Mouse (Mus musculus) inflammation-experienced regulatory T-cells, adult 6 months (primary cell): ENCODE measurements around the gene Ldlrad3. TPM values are rescaled to one million over a fixed set of nuclear protein-coding genes. Genes with fewer than 3 reads are reported as not detected.

Source experiments
- ATAC-seq: one replicate; pipeline ENCODE4 v1.8.0; 2017
- polyA plus RNA-seq, 3 experiments: library from polyadenylated mRNA; unstranded; fragments of 100-300 nt; shearing (Covaris generic); gene quantifications; one replicate each; pipeline ENCODE4 v1.2.1; 2017

Gene Ldlrad3
- polyA plus RNA-seq: under 1 TPM; 0.30 to 0.77 (median 0.61) TPM

GRCm38 (mm10) chr2:102185951-102186561 lies at the start of gene Ldlrad3:
Gene Ldlrad3 (minus strand): TSS chr2:102186385.
- ATAC-seq: peak; percentile 72

GRCm38 (mm10) chr2:102231470-102231869 lies 45.3 kb upstream of the Ldlrad3 start:
- ATAC-seq: no peak

- ATAC-seq: no peak
Measured at GRCm38 (mm10) chr2:102229126-102229525, 42.9 kb upstream of the Ldlrad3 start.

- ATAC-seq: no peak
Measured at GRCm38 (mm10) chr2:102228331-102228730, 42.1 kb upstream of the Ldlrad3 start.

- ATAC-seq: no peak
Measured at GRCm38 (mm10) chr2:102227839-102228238, 41.7 kb upstream of the Ldlrad3 start.

- no peak for ATAC-seq
Measured at GRCm38 (mm10) chr2:102226274-102226673, 40.1 kb upstream of the Ldlrad3 start.

GRCm38 (mm10) chr2:102223355-102224128 lies 37.4 kb upstream of the Ldlrad3 start:
- ATAC-seq: no peak

GRCm38 (mm10) chr2:102222749-102223148 lies 36.6 kb upstream of the Ldlrad3 start:
- peak; percentile 21 for ATAC-seq

GRCm38 (mm10) chr2:102216817-102217216 lies 30.6 kb upstream of the Ldlrad3 start:
- ATAC-seq: no peak

- no peak for ATAC-seq
Measured at GRCm38 (mm10) chr2:102212096-102212495, 25.9 kb upstream of the Ldlrad3 start.

- no peak for ATAC-seq
Measured at GRCm38 (mm10) chr2:102205672-102206399, 19.7 kb upstream of the Ldlrad3 start.

GRCm38 (mm10) chr2:102203478-102203877 lies 17.3 kb upstream of the Ldlrad3 start:
- ATAC-seq: no peak

GRCm38 (mm10) chr2:102202211-102202770 lies 16.1 kb upstream of the Ldlrad3 start:
- no peak for ATAC-seq

- no peak for ATAC-seq
Measured at GRCm38 (mm10) chr2:102201198-102201948, 15.2 kb upstream of the Ldlrad3 start.

- ATAC-seq: no peak
Measured at GRCm38 (mm10) chr2:102197332-102197731, 11.1 kb upstream of the Ldlrad3 start.

GRCm38 (mm10) chr2:102196709-102197108 lies 10.5 kb upstream of the Ldlrad3 start:
- no peak for ATAC-seq

GRCm38 (mm10) chr2:102195494-102195893 lies 9.3 kb upstream of the Ldlrad3 start:
- ATAC-seq: no peak

- no peak for ATAC-seq
Measured at GRCm38 (mm10) chr2:102194247-102194646, 8.1 kb upstream of the Ldlrad3 start.

GRCm38 (mm10) chr2:102192943-102193820 lies 7.0 kb upstream of the Ldlrad3 start:
- no peak for ATAC-seq

- no peak for ATAC-seq
Measured at GRCm38 (mm10) chr2:102191736-102192135, 5.6 kb upstream of the Ldlrad3 start.

- no peak for ATAC-seq
Measured at GRCm38 (mm10) chr2:102190956-102191355, 4.8 kb upstream of the Ldlrad3 start.
